Mouse (Mus musculus) right cerebral cortex, postnatal 4 days (tissue): ENCODE results near the gene Olfr33.
A peak's percentile ranks its signal among the peaks of the same experiment; 100 is the strongest.

Source experiments
- DNase-seq: peaks from one replicate; pipeline ENCODE4 v3.0.0-alpha.2; 2022

Olfr33 gene

DNA sequence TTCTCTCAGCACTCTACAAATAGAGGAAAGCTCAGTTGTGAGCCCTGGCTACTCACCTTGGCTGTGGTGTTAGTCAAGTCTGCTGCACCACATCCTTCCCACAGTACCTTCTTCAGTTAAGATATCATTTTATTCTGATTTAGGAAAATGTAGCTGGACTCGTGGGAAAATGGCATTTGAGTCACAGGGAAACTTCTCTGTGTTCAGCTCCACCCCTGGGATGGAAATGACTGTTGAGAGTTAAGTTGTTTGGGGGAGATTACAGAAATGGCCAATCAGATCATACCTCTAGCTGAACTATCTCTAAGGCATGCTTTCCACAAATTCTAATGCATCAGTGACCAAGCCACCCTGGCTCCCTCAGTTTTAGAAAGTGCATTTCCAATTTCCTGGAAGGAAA lies at the start of gene Olfr33:
TSS of gene Olfr33 (minus strand) at position 101 of the 400 bp plus-strand sequence.
- DNase-seq, result no peak

DNA sequence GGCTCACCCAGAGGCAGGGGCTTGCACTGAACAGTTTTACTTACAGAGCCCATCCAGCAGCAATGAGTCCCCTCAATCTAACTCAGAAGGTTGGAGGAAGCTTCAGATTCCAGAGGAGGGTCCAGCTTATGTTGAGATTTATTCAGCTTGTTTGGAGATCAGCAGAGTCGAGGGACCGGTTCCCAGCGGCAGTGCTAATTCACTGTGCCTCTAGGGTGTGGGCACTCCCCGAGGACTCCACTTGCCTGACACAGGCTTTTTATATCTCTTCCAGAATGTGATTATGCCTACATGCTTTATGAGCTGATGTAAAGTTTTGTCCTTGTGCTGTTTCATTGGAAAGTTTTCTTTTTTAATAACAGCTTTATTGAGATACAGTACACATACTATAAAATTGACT lies 40.4 kb upstream of the Olfr33 start, which contains the start of the genes Olfr560 and Olfr78:
TSS of gene Olfr560 (minus strand) at position 101 of the 400 bp plus-strand sequence.
TSS of gene Olfr78 (minus strand) at position 206 of the 400 bp plus-strand sequence.
- DNase-seq, result no peak

DNA sequence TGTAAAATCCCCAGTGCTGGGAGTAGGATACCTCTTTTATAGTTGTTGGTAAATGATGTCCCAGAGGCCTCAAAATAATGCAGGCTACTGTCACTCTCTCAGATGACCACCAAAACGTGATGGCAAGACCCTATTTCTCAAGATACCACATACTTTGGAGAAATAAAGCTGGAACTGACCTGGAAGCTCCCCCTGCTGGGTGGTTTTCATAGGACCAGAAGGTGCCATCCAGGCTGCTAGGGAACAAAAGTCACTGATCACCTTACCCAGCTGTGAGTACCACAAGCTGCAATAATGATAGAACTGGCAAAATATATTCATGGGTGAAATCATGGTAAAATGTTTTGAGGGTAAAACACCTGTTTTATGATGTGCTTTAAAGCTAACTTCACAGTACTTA lies 33.2 kb upstream of the Olfr33 start:
- no peak for DNase-seq

DNA sequence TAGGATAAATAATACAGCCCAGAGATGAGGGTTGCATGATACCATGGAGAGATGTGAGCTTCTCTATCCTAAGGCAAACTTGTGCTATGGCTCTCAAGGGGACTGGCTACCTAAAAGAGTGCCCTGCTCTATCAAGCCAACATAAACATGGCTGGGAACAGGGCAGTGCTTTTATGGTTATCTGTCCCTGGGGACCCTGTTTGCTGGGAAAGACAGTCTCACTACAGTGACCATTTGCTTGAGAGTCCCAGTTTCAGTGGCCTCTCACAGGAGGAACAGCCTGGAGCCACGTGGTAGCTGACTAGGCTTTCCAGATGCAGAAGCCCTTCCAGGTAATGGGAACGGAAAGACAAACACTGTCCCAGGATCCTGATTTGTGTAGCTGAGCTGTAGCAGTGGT lies 18.8 kb upstream of the Olfr33 start:
- no peak for DNase-seq

DNA sequence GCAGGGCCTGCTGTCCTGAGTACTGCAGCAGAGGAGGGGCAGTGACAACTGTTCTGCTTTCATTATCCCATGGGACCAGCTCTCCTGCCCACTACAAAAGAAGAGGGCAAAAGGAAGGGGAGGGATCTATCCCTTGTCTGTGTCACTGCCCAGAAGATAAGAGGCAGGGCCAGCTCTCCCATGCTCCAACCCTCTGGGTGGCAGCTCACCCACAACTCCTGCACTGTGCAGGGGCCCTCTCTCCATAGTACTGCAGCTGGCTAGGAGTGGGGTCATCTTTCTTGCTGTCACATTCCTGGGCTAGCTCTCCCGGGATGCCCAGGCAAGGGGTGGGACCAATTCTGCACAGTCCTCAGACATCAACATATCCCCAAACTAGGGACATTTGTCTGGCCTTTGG lies 14.9 kb upstream of the Olfr33 start:
- DNase-seq, result no peak

DNA sequence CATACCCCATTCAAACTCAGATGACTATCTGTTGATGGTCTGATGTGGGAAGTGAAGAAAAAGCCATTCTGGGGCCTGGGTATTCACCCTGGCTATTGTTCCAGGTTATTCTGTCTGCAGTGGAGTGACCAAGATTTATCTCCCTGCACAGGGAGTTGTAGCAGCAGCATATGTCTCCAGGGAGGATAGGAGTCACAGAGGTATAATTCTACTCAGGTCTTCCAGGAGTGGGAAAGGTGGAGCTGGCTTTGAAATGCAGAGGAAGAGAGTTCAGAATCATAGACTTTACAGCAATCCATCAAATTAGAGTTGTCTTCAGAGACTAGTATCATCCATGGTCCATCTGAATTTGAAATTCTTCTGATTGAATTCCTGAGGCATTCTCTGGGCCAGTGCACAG lies 8.5 kb upstream of the Olfr33 start, which contains the start of gene Olfr559:
TSS of gene Olfr559 (minus strand) at position 101 of the 400 bp plus-strand sequence.
- DNase-seq, result no peak

DNA sequence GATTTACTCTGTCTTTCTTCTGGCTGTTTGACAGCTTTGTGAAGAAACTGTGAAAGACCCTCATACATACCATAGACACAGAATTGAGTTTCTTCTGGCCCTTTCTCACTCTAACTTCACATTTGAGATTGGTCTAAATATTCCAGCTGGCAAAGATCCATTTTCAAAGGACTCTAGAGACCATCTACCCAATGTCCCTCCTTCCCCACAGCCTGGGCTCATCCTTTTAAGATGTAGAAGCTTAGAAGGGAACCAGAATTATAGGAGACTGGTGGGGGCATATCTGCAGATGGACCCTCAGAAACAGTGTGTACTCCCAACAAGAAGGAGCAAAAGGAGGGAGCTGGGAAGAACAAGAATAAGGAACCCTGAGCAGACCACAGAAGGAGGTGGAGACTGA lies 17.0 kb downstream of the Olfr33 start, which contains the start of gene Olfr558:
TSS of gene Olfr558 (plus strand) at position 301 of the 400 bp plus-strand sequence.
- DNase-seq, result no peak

DNA sequence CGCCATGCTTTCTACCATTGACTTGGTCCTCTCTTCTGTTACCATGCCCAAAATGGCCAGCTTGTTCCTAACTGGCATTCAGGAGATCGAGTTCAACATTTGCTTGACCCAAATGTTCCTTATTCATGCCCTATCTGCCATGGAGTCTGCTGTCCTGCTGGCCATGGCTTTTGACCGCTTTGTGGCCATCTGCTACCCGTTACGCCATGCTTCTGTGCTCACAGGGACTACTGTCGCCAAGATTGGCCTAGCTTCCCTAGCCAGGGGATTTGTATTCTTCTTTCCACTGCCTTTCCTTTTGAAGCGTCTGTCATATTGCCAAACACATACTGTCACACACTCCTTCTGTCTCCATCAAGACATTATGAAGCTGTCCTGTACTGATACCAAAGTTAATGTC lies 20.4 kb downstream of the Olfr33 start:
- DNase-seq, result no peak

DNA sequence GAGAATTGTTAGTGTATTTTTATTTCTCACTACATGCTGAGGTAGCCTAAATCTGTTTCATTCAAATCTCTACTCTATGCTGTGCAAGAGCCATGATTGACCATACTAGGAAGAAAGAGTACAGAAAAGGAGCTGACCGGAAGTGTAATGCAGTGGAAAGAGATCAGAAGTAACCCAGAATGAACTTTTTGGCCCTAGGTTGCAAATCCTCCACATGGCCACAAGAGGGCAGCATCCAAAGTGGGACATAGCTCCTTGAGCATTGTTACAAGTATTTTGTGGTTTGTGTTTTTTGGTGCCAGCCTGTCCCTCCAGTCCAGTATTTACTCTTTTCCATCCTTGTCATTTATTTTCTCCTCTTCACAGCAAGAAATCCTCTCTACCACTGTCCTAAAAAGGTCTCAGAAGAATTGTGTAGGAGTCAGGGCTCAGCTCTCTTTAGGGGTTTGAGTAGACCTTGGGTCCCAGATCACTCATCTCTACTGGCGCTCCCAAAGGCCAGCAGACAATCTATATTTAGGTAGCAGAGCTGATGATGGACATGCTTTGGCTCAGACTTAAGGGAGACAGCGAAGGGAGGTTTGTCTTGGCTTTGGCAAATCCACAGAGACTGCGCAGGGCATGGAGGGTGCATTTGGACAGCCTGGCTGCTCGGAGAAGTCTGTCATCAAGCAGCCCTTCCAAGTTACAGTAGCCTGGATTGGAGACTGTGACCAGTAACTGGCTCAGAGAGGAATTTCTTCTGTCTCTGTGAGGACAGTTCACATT lies 23.3 kb downstream of the Olfr33 start, which contains the start of gene Olfr557:
TSS of gene Olfr557 (plus strand) at position 553 of the 768 bp plus-strand sequence.
- DNase-seq, result peak; percentile 30

DNA sequence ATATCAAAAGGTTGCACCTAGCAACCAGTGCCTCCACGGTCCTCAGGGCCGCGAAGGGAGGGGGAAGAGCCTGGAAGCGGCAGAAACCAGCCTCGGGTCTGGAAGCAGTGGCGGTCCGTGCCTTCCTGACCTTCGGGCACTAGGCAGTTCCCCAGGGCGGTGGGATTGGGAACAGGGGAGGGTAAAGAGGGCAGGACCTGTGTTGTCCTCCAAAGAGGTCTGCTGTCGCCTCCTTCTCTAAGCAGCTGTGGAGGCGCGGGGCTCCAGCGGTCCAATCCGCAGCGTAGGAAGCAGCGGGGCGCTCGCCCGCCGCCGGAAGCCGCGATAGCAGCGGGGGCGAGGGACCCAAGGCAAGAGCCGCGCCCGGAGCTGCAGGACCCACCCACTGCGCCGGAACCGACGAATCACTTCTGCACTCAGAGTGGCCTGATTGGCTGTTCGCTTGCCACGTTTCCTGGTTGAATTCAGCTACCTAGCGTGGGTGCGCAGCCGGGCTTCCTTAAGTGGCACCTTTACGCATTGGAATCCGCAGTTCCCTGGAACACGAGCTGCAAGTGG lies 31.8 kb downstream of the Olfr33 start, which contains the start of gene Trim68:
TSS of gene Trim68 (minus strand) at position 384 of the 558 bp plus-strand sequence.
- peak; percentile 83 for DNase-seq

DNA sequence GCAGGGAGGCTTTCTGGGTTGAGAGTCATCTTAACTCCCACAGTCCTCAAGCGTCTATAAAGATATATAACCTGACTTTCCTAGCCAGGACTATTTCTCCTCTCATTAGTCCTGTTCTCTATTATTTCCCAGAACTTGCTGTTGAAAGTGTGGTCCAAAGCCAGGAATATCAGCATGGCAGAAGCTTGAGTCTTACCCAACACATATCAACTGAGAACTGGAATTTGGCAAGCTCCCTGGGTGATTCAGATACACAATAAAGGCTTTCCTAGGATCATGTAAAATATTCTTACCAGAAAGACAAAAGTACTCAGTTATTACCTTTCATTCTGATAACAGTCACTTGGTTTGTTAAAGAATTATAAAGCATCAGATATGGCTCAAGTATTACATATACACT lies 37.0 kb downstream of the Olfr33 start:
- DNase-seq, result no peak

DNA sequence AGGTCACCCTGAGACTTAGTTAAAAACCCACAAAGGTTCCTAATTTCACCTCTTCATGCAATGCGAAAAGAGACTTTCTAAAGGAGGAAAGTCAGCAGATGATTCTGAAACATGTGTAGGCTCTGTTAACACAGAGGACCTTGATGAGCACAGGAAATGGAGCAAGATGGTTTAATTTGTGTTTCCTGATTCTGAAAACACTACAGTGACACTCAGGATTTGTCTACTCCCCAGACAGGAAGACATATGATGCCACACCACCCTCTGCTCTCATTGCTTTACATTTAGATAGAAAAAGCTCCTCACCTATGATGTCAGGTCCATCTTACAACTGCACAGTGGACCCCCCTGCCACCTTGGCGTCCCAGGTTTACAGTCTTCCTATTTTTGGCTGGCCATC lies 42.6 kb downstream of the Olfr33 start:
- no peak for DNase-seq

DNA sequence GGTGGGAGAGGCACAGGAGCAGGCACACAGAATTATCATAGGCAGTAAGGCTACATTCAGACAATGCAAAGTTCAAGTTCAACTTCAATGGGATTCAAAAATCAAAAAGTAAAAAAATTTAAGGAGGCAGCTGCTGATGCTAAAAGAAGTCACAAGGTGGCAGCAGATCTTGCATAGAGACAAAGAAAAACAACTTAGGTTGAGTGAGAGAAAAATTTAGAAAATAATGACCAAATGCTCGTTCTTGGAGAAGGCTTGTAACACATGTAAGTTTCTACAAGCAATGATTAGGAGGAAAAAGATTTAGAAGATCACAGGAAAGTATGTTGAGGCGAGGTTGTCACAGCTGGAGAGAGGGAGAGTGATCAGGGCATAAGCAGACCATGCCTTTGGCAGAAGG lies 53.5 kb downstream of the Olfr33 start:
- DNase-seq, result no peak

DNA sequence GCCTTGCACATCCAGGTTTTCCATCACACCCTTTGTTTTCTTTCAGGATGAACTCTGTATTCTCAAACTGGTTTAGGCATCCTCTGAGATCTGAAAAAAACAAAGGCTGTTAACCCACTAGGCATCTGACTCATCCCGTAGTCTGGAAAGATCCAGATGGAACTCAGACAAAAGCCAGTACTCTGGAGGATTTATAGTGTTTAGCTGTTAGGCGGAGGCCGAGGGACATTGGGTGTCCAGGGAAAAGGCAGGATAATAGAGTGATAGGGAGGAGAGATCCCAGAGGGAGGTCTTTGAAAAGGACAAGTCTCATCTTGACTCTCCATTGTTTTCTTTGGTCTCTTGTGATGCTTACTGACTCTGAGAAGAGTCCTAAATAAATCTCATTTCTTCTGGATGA lies 54.3 kb downstream of the Olfr33 start, which contains the start of gene Olfr556:
TSS of gene Olfr556 (plus strand) at position 301 of the 400 bp plus-strand sequence.
- no peak for DNase-seq
